Mouse (Mus musculus) stomach, adult 2 months (tissue): ENCODE data around the gene Cbfb. TPM values are rescaled to one million over a fixed set of nuclear protein-coding genes. Genes with fewer than 3 reads are reported as not detected.

Source experiments
- polyA plus RNA-seq: library from polyadenylated mRNA; depleted of rRNA; stranded (reverse); fragments of >200 nt; gene quantifications from 2 replicates; pipeline ENCODE4 v1.2.3, GENCODE M21; 2012; rRNA removed

Gene Cbfb
- polyA plus RNA-seq: 2.1 and 2.3 TPM in 2 replicates

DNA sequence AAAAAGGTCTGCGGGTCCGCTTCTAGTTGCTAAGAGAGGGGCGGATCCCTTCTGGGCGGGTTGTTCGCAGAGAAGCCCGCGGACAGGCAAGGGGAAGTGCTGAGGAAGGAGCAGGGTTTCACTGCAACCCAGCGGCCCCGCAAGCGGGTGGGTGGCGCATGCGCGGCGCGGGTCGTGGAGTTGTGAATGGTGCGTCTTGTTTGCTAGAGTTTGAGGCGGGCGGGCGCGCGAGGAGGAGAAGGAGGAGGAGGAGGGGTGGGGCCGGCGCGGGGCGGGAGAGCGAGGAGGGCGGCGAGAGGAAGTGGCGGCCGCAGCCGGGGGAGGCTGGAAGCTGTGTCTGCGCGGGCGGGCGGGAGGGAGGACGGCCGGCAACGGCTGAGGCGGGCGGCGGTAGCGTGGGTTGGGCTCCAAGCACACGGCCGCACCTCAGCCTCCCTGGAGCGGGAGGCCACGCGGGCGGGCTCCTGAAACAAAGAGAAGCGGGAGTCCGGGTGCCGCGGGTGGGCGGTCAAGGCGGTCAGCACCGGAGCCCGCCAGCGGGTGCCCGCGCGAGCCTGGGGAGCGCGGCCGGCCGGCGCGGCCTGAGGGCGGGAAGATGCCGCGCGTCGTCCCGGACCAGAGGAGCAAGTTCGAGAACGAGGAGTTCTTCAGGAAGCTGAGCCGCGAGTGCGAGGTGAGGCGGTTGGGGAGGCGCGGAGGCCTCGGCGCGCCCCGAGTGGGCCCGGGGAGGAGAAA is at the start of gene Cbfb:
Gene Cbfb, plus strand, starts transcription at position 294 of the 735 bp plus-strand sequence.

DNA sequence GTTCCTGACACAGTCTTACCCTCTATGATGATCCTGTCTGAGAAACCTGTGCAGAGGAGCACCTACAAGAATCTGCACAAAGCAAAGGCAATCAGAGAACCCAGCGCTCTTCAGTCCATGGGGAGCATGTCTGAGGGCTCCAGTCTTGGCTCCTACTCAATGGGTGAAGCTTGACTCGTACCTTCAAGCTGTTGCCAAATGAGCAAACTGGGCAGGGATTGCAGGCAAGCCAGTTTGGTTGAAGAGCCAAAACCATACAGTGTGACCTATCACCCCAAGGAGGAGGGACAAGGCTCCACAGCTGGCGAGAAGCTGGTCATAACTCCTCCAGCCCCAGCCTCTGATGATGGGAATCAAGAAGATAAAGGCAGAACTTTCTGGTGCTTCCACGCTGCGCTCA is 39.0 kb upstream of the Cbfb start, which contains the start of gene Ces4a:
Gene Ces4a, plus strand, starts transcription at position 292 of the 400 bp plus-strand sequence.

DNA sequence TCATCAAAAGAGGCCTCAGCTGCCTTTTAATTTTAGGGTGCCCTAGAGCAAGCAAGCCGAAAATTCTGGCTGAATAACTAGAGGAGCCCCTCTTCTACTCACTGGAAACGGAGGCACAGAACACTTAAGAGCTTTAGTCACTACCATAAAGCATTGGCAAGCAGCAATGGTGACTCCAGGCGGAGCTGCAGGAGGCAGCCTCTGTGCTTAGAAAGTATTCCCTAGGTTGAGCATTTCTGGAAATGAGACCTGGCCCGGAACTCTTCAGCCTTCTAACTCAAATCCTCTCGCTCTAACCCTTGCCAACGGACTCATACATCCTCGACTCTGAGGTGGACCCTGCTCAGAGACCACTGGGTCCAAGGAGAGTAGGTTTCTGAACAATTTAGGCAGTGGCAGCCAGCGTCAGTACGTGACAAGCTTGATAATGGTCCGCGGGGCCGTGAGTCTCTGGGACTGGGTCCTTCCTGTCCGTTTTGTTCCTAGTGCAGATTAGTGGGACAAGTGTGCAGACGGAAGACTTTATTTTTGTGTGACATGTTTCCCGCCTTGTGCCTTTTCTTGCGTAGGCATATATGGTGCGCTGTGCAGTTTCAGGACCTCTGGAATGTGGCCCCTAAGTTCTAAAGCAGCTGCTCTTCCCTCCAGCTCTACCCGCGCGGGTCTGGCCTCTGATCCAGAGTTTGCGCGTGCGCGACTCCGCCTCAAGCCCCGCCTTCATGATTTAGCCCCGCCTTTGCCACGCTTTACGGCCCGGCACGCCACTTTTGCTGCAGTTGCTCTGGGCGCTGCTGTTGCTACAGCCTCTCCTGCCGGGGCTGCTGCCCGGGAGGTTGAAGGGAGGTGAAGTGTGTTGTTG is 54.2 kb downstream of the Cbfb start, which contains the start of gene D230025D16Rik:
Gene D230025D16Rik, plus strand, starts transcription at position 733 of the 859 bp plus-strand sequence.

GRCm38 (mm10) chr8:105254966-105255350 is 84.5 kb downstream of the Cbfb start, which contains the start of gene B3gnt9:
B3gnt9 (minus strand) TSS chr8:105255153.

DNA sequence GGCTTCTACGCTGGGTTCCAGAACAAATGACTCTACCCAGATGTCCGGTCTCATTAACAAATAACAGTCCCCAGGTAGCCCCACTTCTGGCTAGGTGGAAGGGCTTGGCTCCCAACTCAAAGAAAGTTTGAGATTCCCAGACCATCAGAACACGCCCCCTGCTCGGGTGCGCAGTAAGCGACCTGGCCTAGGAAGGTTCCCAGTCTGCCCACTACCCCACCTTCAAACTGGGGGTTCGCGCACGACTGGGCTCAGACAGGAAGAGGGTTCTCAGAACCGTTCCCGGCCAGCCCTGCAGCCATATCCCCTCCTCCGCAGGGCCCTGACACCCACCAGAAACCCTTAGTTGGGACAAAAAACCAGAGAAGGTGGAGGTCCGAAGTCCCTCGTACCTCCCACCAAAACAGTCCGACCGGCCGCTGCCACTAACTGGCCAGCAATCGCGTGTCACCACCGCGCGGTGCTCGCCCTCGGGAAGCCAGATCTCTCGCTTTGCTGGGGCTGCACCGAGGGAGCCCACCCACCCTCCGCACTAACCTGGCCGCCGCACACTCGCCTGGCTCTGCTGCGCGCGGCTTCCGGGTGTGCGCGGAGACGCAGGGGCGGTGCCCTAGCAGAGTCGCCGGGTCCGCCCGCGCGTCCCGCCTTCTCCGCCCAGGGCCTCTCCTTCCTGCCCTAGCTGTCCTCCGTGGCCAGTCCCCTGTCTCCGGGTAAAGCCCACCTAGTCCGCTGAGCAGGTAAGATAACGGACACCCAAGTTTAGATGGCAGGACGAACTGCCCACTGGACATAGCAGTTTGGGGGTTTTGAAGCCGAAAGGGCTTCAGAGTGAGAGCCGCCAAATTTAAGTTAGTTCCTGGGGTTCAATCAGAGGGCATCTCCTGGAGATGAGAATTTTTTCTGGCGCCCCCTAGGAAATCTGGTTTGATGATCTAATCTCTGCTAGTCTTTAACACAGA is 93.8 kb downstream of the Cbfb start, which contains the start of the genes Tradd and Fbxl8:
Gene Tradd, minus strand, starts transcription at position 586 of the 959 bp plus-strand sequence.
Gene Fbxl8, plus strand, starts transcription at position 625 of the 959 bp plus-strand sequence.

Other genes starting within 250 kb of the Cbfb start
- gene Ces2e, start 244.4 kb upstream of the Cbfb start, polyA plus RNA-seq: 1.4 and 3.1 TPM in 2 replicates
- 0.35 and 0.48 TPM in 2 replicates for gene Ces2f, start 223.3 kb upstream of the Cbfb start, polyA plus RNA-seq
- gene Ces2g, start 209.0 kb upstream of the Cbfb start, polyA plus RNA-seq: 27.5 and 41.8 TPM in 2 replicates
- gene Ces2h, start 169.8 kb upstream of the Cbfb start, polyA plus RNA-seq: not detected in 2 replicates
- 0.31 and 0.63 TPM in 2 replicates for gene Ces3a, start 122.1 kb upstream of the Cbfb start, polyA plus RNA-seq
- gene Ces3b, start 86.9 kb upstream of the Cbfb start, polyA plus RNA-seq: not detected in 2 replicates
- gene Ces4a, start 38.9 kb upstream of the Cbfb start, polyA plus RNA-seq: not detected in 2 replicates
- 13.5 and 13.8 TPM in 2 replicates for gene D230025D16Rik, start 54.5 kb downstream of the Cbfb start, polyA plus RNA-seq
- 6.5 and 27.1 TPM in 2 replicates for gene B3gnt9, start 84.5 kb downstream of the Cbfb start, polyA plus RNA-seq
- 19.5 and 27.4 TPM in 2 replicates for gene Tradd, start 93.9 kb downstream of the Cbfb start, polyA plus RNA-seq
- gene Fbxl8, start 94.0 kb downstream of the Cbfb start, polyA plus RNA-seq: 7.8 and 13.6 TPM in 2 replicates
- gene Hsf4, start 99.1 kb downstream of the Cbfb start, polyA plus RNA-seq: 2.3 and 3.6 TPM in 2 replicates
- 2.9 and 4.1 TPM in 2 replicates for gene Nol3, start 105.5 kb downstream of the Cbfb start, polyA plus RNA-seq
- 2.8 and 3.0 TPM in 2 replicates for gene 4931428F04Rik, start 119.2 kb downstream of the Cbfb start, polyA plus RNA-seq
- gene Exoc3l, start 125.4 kb downstream of the Cbfb start, polyA plus RNA-seq: 2.9 and 3.6 TPM in 2 replicates
- gene E2f4, start 127.0 kb downstream of the Cbfb start, polyA plus RNA-seq: 75.3 and 82.4 TPM in 2 replicates
- 24.7 and 28.1 TPM in 2 replicates for gene Elmo3, start 134.9 kb downstream of the Cbfb start, polyA plus RNA-seq
- 3.6 and 4.0 TPM in 2 replicates for gene Lrrc29, start 155.6 kb downstream of the Cbfb start, polyA plus RNA-seq
- gene Tmem208, start 155.7 kb downstream of the Cbfb start, polyA plus RNA-seq: 73.4 and 87.5 TPM in 2 replicates
- 8.3 and 11.0 TPM in 2 replicates for gene Fhod1, start 177.3 kb downstream of the Cbfb start, polyA plus RNA-seq
- 1.0 and 1.3 TPM in 2 replicates for gene Slc9a5, start 178.2 kb downstream of the Cbfb start, polyA plus RNA-seq
- gene Plekhg4, start 202.6 kb downstream of the Cbfb start, polyA plus RNA-seq: 0.08 and 0.11 TPM in 2 replicates
- not detected in 2 replicates for gene Kctd19, start 242.8 kb downstream of the Cbfb start, polyA plus RNA-seq
- 0.18 and 0.28 TPM in 2 replicates for gene Lrrc36, start 242.9 kb downstream of the Cbfb start, polyA plus RNA-seq